Mouse (Mus musculus): ENCODE measurements around the gene Rftn1. TPM values are rescaled to one million over a fixed set of nuclear protein-coding genes. Genes with fewer than 3 reads are reported as not detected.

Rftn1 gene
- polyA plus RNA-seq, 1 experiment, result 8.9 TPM

DNA sequence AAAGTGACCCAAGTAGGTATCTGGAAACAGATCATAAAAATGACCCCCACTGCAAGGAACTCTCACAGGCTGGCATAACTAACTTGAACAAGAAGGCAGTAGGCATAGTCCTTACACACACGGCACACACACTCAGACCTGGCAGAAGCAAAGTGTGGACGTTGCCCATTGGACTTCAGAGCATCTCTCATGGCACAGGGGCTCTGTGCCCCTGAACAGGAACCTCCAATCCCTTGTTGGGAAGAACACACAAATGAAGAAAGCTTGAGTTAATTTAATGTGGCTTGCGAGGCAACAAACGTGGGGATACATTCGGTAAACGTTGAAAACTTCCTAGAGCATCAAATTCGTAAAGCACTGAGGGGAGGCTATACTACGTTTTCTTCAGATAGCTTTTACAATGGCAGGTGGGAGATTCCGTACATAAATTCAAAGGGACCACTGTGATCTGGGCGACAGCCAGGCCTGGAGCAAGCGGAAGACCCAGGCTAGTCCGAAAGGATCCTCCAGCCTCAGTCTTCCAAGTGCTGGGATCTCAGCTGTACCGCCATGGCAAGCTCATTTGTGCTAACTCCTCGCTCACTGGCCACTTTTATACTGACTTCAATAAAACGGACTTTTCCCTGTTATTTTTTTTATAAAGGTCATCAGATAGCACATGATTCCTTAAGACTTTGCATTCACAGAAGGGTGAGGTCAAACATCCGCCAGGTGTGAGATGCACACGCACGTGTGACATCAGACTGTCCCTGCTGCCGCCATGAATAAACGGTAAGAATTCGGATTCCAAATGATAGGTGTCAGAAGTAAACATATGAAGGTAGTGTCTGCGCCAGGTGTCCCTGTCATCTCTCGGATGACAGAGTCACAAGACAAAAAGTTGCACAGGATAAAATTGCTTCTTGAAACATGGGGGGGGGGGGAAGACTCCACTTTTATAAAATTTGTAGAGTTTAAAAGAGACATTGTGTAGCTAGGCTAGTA, 117.2 kb downstream of the Rftn1 start:
- TF ChIP-seq CTCF (IDR thresholded peaks at IDR 0.05; ENCODE audit: extremely low read depth, insufficient read depth, low read length), result no peak
- TF ChIP-seq POLR2A (IDR thresholded peaks at IDR 0.05; ENCODE audit: extremely low read depth, insufficient read depth, low read length), result no peak
- no peak overlapping the region for H3K4me3 ChIP-seq (ENCODE audit: insufficient read depth, low read length)
- no peaks in the 10 kb centered on the region for H3K4me1 ChIP-seq (ENCODE audit: control insufficient read depth, insufficient read depth, low read length)
- no peak overlapping the region for H3K27ac ChIP-seq (ENCODE audit: insufficient read depth, low read length)

GRCm38 (mm10) chr17:50071602-50071988, 118.9 kb downstream of the Rftn1 start:
- Histone ChIP-seq H3K27ac (ENCODE audit: insufficient read depth, low read length) (no peak overlapping the region), H3K4me1 (ENCODE audit: control insufficient read depth, insufficient read depth, low read length) (no peaks in the 10 kb centered on the region), H3K4me3 (ENCODE audit: insufficient read depth, low read length) (no peak overlapping the region)
- no peak for TF ChIP-seq CTCF (IDR thresholded peaks at IDR 0.05; ENCODE audit: extremely low read depth, insufficient read depth, low read length)

DNA sequence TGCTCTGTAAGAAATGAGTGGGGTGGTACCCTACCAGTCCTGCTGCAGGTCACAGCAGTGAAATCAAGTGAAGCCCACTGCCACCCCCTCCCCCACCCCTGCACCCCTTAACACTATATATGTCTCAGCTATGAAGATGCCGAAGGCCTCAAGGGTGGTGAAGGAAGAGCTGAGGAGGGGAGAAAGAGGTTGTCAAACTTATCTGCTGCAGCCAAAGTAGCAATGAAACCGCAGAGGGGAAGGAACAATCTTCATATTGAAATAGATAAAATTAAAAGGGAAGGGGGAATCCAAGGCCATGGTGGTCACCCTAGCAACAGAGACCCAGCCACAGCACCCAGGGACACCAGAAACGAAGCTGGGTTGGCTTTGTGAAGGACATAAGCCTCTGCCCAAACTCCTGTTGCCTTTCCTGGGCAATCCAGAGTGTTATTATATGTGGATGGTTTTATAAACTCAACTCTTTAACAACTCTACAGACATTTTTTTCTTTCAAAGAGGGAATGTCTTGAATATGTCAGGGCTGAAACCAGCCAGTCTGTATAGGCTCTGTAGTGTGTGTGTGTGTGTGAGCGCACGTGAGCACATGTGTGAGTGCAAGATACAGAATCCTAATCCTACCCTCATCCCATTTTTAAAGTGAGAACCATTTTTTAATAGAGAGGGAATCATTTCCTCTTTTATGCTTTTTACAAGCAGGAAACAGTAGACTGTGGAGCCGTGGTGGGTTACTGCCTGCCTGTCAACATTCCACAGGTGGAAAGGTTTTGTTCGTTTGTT, 119.5 kb downstream of the Rftn1 start:
- no peaks in the 10 kb centered on the region for H3K4me1 ChIP-seq (ENCODE audit: control insufficient read depth, insufficient read depth, low read length)
- TF ChIP-seq POLR2A (IDR thresholded peaks at IDR 0.05; ENCODE audit: extremely low read depth, insufficient read depth, low read length) (no peak), CTCF (IDR thresholded peaks at IDR 0.05; ENCODE audit: extremely low read depth, insufficient read depth, low read length) (no peak)
- no peak overlapping the region for H3K4me3 ChIP-seq (ENCODE audit: insufficient read depth, low read length)
- H3K27ac ChIP-seq (ENCODE audit: insufficient read depth, low read length), result no peak overlapping the region

GRCm38 (mm10) chr17:50069897-50070636, 120.4 kb downstream of the Rftn1 start:
- TF ChIP-seq CTCF (IDR thresholded peaks at IDR 0.05; ENCODE audit: extremely low read depth, insufficient read depth, low read length), result no peak
- TF ChIP-seq POLR2A (IDR thresholded peaks at IDR 0.05; ENCODE audit: extremely low read depth, insufficient read depth, low read length), result no peak
- H3K4me3 ChIP-seq (ENCODE audit: insufficient read depth, low read length), result no peak overlapping the region
- no peaks in the 10 kb centered on the region for H3K4me1 ChIP-seq (ENCODE audit: control insufficient read depth, insufficient read depth, low read length)
- no peak overlapping the region for H3K27ac ChIP-seq (ENCODE audit: insufficient read depth, low read length)

- no peak overlapping the region for H3K4me3 ChIP-seq (ENCODE audit: insufficient read depth, low read length)
- no peak overlapping the region for H3K27ac ChIP-seq (ENCODE audit: insufficient read depth, low read length)
- no peaks in the 10 kb centered on the region for H3K4me1 ChIP-seq (ENCODE audit: control insufficient read depth, insufficient read depth, low read length)
- TF ChIP-seq CTCF (IDR thresholded peaks at IDR 0.05; ENCODE audit: extremely low read depth, insufficient read depth, low read length), result no peak
- TF ChIP-seq POLR2A (IDR thresholded peaks at IDR 0.05; ENCODE audit: extremely low read depth, insufficient read depth, low read length), result no peak
Observed at GRCm38 (mm10) chr17:50069205-50069604, 121.3 kb downstream of the Rftn1 start.

- TF ChIP-seq POLR2A (IDR thresholded peaks at IDR 0.05; ENCODE audit: extremely low read depth, insufficient read depth, low read length) (no peak), CTCF (IDR thresholded peaks at IDR 0.05; ENCODE audit: extremely low read depth, insufficient read depth, low read length) (no peak)
- H3K4me1 ChIP-seq (ENCODE audit: control insufficient read depth, insufficient read depth, low read length), result no peaks in the 10 kb centered on the region
- no peak overlapping the region for H3K4me3 ChIP-seq (ENCODE audit: insufficient read depth, low read length)
- no peak overlapping the region for H3K27ac ChIP-seq (ENCODE audit: insufficient read depth, low read length)
Observed at GRCm38 (mm10) chr17:50068681-50069138, 121.8 kb downstream of the Rftn1 start.

DNA sequence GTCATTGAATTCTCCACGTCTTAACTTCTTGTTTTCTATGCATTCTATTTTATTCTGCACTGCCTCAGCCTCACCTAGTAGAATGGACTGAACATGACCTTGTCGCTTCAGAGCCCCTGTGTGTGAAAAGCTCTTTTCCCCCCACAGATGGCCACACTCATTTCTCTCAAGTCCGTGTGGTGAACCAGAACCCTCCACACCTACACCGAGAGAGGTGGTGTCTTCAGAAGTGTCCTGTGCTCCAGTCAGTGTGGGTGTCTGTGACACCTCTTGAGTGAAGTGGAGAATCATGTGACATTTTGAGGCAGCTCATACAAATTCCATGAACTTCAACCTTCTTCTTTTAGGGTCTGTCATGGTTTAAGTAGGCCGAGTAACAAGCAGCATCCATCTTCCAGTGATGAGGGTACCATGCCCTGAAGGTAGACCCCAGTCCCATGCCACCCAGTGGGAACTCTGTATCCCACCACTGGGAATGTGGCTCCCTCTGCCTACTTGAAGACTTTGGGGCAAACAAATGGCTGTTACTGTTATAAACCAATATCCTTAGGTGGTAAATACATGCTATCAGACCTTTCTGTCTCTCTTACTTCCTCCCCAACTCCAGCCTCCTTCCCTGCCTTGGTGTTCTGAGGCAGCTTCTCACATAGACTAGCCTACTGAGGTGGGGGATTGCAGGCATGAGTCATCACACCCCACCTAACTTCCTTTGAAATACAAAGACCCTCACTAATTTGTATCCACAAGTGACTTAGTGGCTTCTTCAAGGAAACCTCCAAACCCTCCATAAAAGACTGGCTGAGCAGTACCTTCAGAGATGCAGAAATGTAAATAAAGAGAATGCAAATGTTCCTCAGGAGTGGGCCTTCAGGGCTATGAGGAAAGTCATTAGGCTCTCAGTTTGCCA, 122.4 kb downstream of the Rftn1 start:
- no peaks in the 10 kb centered on the region for H3K4me1 ChIP-seq (ENCODE audit: control insufficient read depth, insufficient read depth, low read length)
- H3K27ac ChIP-seq (ENCODE audit: insufficient read depth, low read length), result no peak overlapping the region
- H3K4me3 ChIP-seq (ENCODE audit: insufficient read depth, low read length), result no peak overlapping the region
- TF ChIP-seq POLR2A (IDR thresholded peaks at IDR 0.05; ENCODE audit: extremely low read depth, insufficient read depth, low read length) (no peak), CTCF (IDR thresholded peaks at IDR 0.05; ENCODE audit: extremely low read depth, insufficient read depth, low read length) (no peak)

- TF ChIP-seq POLR2A (IDR thresholded peaks at IDR 0.05; ENCODE audit: extremely low read depth, insufficient read depth, low read length) (no peak), CTCF (IDR thresholded peaks at IDR 0.05; ENCODE audit: extremely low read depth, insufficient read depth, low read length) (no peak)
- Histone ChIP-seq H3K27ac (ENCODE audit: insufficient read depth, low read length) (no peak overlapping the region), H3K4me1 (ENCODE audit: control insufficient read depth, insufficient read depth, low read length) (no peaks in the 10 kb centered on the region), H3K4me3 (ENCODE audit: insufficient read depth, low read length) (no peak overlapping the region)
Observed at GRCm38 (mm10) chr17:50066822-50067713, 123.4 kb downstream of the Rftn1 start.
